Mouse (Mus musculus) neural tube, embryonic 11.5 days (tissue): ENCODE data around the gene Nav2. TPM values are rescaled to one million over a fixed set of nuclear protein-coding genes. Genes with fewer than 3 reads are reported as not detected.

ENCODE experiments used
- ATAC-seq: fragments of 200-750 bp; cut with Nextera tagmentation; 2 replicates; pipeline ENCODE4 v1.8.0; 2017; ENCODE audit warnings: moderate number of reproducible peaks, mild to moderate bottlenecking, moderate TSS enrichment, moderate library complexity; ENCODE audit not compliant: insufficient read depth, low FRiP score, low TSS enrichment
- DNase-seq: peaks from one replicate; pipeline ENCODE4 v3.0.0-alpha.2; 2015; ENCODE audit warnings: low spot score
- H3K27ac ChIP-seq: fragments of 300-500 bp; sonication (generic); 2 replicates; pipeline ENCODE4 v1.5.1; 2014; ENCODE audit warnings: low read depth, mild to moderate bottlenecking, low read length
- H3K27me3 ChIP-seq: fragments of 300-500 bp; sonication (generic); 2 replicates; pipeline ENCODE4 v1.6.1; 2014; ENCODE audit warnings: mild to moderate bottlenecking, low read length, mixed read lengths; ENCODE audit not compliant: control insufficient read depth, insufficient read depth
- H3K36me3 ChIP-seq: fragments of 300-500 bp; sonication (generic); 2 replicates; pipeline ENCODE4 v1.6.1; 2014; ENCODE audit warnings: mild to moderate bottlenecking, low read length, moderate library complexity, mixed read lengths; ENCODE audit not compliant: control insufficient read depth, insufficient read depth
- H3K4me1 ChIP-seq: fragments of 300-500 bp; sonication (generic); 2 replicates; pipeline ENCODE4 v1.6.1; 2014; ENCODE audit warnings: low read length, mixed read lengths; ENCODE audit not compliant: control insufficient read depth, insufficient read depth
- H3K4me2 ChIP-seq: fragments of 300-500 bp; sonication (generic); 2 replicates; pipeline ENCODE4 v1.6.1; 2014; ENCODE audit warnings: low read depth, mild to moderate bottlenecking, moderate library complexity
- H3K4me3 ChIP-seq: fragments of 300-500 bp; sonication (generic); 2 replicates; pipeline ENCODE4 v1.5.1; 2014; ENCODE audit warnings: low read depth, low read length
- H3K9ac ChIP-seq: fragments of 300-500 bp; sonication (generic); 2 replicates; pipeline ENCODE4 v1.6.1; 2014; ENCODE audit warnings: mild to moderate bottlenecking, low read length
- H3K9me3 ChIP-seq: fragments of 300-500 bp; sonication (generic); 2 replicates; pipeline ENCODE4 v1.6.1; 2016; ENCODE audit warnings: low read length; ENCODE audit not compliant: control insufficient read depth
- WGBS: fragments of 180-500 bp; shearing (Covaris S2); extraction: QIAGEN DNeasy Blood & Tissue Kit; methylation state at CpG from one replicate; pipeline ENCODE4 v1.1.7; 2014; 5-methylcytosine and 5-hydroxymethylcytosine counted together
- polyA plus RNA-seq: library from polyadenylated mRNA; unstranded; fragments of >200 nt; fragmentation: Nextera tagmentation; extraction: Ambion mirVana; gene quantifications from 2 replicates; pipeline ENCODE4 v1.2.1, GENCODE M21; 2014

Gene Nav2
- polyA plus RNA-seq, 1 experiment from 2014 or later: 19.2 TPM

DNA sequence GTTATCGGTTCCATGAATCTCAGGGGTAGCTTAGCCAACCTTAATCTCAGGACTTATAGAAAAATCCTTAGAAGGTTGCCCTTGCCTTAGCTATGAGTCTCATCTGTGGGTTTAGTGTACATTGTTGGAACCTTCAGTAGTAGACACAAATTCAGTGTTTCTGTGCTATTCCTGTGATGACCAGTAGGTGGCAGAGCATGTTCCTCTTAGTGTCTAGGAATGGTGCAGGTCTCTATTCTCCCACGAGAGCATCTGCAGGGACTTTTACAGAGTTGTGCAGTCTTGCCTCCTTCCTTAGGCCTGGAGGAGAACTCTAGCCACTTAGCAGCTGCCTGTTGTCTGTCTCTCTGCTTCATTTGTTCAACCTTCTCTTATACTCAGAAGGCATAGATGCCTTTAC, 490.8 kb downstream of the Nav2 start:
- no peaks in the 10 kb centered on the region for H3K36me3 ChIP-seq
- peak; percentile 57 for DNase-seq
- H3K4me2 ChIP-seq: no peak overlapping the region
- H3K9me3 ChIP-seq: no peaks in the 10 kb centered on the region
- no peak for ATAC-seq
- no peak overlapping the region for H3K4me3 ChIP-seq
- 40% methylated on average over 2 of the region's 2 CpGs for WGBS
- no peaks in the 10 kb centered on the region for H3K27me3 ChIP-seq
- no peak overlapping the region for H3K9ac ChIP-seq
- H3K4me1 ChIP-seq: no peaks in the 10 kb centered on the region
- no peak overlapping the region for H3K27ac ChIP-seq

DNA sequence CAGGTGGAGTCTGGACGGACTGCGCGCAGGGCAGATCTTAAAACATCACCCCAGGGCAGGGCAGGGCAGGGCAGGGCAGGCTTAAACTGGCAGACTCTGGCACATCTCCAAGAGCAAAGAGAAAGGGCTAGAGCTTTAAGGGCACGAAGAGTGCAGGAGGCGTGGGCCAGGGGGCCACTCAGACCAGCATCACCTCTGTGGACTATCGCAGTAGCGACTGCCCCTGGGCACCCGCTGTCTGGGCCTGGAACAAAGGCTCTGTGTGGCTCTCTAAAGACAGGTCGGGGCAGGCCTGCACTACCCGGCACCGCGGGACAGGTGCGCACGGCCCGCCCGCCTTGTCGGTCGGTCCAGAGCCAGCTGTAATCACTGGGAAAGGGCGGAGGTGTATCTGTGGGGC, 491.9 kb downstream of the Nav2 start:
- H3K4me1 ChIP-seq: no peaks in the 10 kb centered on the region
- WGBS: 92% methylated on average over 19 of the region's 19 CpGs
- no peak overlapping the region for H3K9ac ChIP-seq
- no peak overlapping the region for H3K4me2 ChIP-seq
- no peak for DNase-seq
- H3K4me3 ChIP-seq: no peak overlapping the region
- no peak for ATAC-seq
- no peaks in the 10 kb centered on the region for H3K36me3 ChIP-seq
- H3K9me3 ChIP-seq: no peaks in the 10 kb centered on the region
- no peaks in the 10 kb centered on the region for H3K27me3 ChIP-seq
- no peak overlapping the region for H3K27ac ChIP-seq

DNA sequence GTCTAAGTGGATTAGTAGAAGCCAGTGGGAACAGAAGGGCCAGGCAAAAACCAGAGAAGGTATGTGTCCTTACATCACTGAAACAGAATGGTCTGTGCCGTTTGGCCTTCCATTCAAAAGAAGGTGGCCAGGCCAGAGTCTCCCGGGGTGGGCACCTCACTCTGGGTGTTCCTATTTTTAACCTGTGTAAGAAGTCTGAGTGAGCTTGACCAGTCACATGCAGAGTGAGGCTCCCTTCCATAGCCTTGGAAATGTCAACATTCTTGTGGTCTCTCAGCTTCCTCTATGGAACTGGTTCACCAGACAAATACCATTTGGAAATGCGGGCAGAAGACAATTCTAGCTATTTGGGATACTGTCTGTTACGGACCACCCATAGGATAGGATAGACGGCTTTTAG, 494.0 kb downstream of the Nav2 start:
- Histone ChIP-seq H3K4me1 (no peaks in the 10 kb centered on the region), H3K27ac (no peak overlapping the region), H3K27me3 (no peaks in the 10 kb centered on the region), H3K4me3 (no peak overlapping the region), H3K4me2 (no peak overlapping the region), H3K36me3 (no peaks in the 10 kb centered on the region), H3K9me3 (no peaks in the 10 kb centered on the region), H3K9ac (no peak overlapping the region)
- 86% methylated on average over 5 of the region's 5 CpGs for WGBS
- ATAC-seq (no peak), DNase-seq (no peak)

DNA sequence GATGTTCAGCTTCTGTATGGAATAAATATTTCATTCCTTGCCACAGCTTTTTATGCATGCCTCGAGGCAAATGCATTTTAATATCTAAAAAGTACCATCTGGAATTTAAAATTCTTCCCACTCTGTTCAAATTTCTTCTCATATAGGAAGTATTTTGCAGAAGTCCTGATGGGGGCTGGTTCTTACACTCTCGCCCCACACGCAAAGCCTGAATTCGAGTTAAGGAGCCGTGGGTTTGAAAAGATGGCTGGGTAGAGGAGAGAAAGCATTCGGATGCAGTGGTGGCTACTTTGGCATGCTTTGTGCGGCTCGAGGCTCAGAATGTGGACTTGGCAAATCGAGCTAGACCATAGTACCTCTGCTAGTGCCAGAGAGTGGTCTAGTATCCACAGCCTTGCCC, 499.2 kb downstream of the Nav2 start:
- WGBS: 92% methylated on average over 9 of the region's 9 CpGs
- H3K9me3 ChIP-seq: no peaks in the 10 kb centered on the region
- ATAC-seq (no peak), DNase-seq (no peak)
- H3K36me3 ChIP-seq: no peaks in the 10 kb centered on the region
- no peak overlapping the region for H3K4me2 ChIP-seq
- no peak overlapping the region for H3K4me3 ChIP-seq
- no peak overlapping the region for H3K27ac ChIP-seq
- H3K27me3 ChIP-seq: no peaks in the 10 kb centered on the region
- no peaks in the 10 kb centered on the region for H3K4me1 ChIP-seq
- no peak overlapping the region for H3K9ac ChIP-seq

DNA sequence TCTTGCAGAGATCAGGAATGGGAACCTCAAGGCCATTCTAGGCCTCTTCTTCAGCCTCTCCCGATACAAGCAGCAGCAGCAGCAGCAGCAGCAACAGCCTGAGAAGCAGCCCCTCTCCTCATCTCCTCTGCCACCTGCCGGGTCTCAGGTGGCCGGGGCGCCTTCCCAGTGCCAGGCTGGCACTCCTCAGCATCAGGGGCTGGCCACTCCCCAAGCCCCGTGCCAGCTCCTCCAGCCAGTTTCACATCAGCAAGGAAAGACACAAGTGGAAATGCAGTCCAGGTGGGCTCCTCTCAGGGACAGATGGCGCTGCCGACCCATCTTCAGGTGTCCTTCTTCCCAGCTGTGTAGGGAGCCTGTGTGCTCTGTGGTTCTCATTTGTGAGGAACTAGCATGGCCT, 500.1 kb downstream of the Nav2 start:
- DNase-seq: no peak
- H3K27me3 ChIP-seq: no peaks in the 10 kb centered on the region

DNA sequence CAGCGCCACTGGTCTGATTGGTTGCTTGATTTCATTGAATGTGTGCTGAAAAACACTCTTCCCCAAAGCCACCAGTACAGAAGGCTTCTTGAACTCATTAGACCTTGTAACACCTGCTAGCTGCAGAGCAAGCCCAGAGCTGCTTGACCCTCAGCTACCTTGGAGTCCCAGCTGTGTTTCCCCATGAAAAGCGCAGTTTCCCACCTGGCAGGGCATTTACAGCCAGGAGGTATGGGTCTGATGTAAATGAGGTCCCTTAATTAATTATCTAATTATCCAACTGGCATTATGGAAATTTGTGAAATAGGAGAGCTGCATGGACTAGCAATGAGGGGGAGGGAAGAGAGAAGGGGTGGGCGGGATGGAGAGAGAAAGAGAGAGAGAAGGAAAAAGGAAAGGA, 500.7 kb downstream of the Nav2 start:
- no peak for ATAC-seq
- no peak overlapping the region for H3K9ac ChIP-seq
- no peak overlapping the region for H3K4me3 ChIP-seq
- no peaks in the 10 kb centered on the region for H3K4me1 ChIP-seq
- H3K27me3 ChIP-seq: no peaks in the 10 kb centered on the region
- H3K4me2 ChIP-seq: no peak overlapping the region
- DNase-seq: no peak
- H3K36me3 ChIP-seq: no peaks in the 10 kb centered on the region
- no peaks in the 10 kb centered on the region for H3K9me3 ChIP-seq
- H3K27ac ChIP-seq: no peak overlapping the region
- WGBS: 89% methylated on average over 3 of the region's 3 CpGs

More for the DNA sequence above, 500.1 kb downstream of the Nav2 start:
- H3K36me3 ChIP-seq: no peaks in the 10 kb centered on the region
- no peak overlapping the region for H3K9ac ChIP-seq
- no peak overlapping the region for H3K4me2 ChIP-seq
- no peak for ATAC-seq
- no peaks in the 10 kb centered on the region for H3K9me3 ChIP-seq
- no peak overlapping the region for H3K4me3 ChIP-seq
- WGBS: 92% methylated on average over 7 of the region's 7 CpGs
- no peak overlapping the region for H3K27ac ChIP-seq
- H3K4me1 ChIP-seq: no peaks in the 10 kb centered on the region

DNA sequence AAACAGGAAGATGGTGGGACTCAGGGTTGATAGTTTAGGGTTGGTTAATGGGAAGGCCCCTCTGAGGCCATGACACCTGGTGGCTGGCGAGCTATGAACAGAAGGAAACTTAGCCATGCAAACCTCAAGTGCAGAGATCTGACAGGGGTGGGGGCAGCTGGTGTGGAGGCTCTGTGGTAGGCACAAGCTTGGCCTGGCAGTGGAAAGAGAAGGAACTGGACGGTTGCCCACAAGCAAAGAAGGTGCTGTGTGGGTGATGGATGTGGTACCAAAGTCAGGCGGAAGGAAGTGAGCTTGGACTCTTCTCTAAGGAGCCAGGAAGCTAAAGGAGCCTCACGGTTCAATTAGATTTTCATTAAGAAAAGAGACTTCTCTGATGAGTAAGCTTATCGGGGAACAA, 501.7 kb downstream of the Nav2 start:
- ATAC-seq (no peak), DNase-seq (no peak)
- Histone ChIP-seq H3K9me3 (no peaks in the 10 kb centered on the region), H3K4me1 (no peaks in the 10 kb centered on the region), H3K27me3 (no peaks in the 10 kb centered on the region), H3K4me3 (no peak overlapping the region), H3K36me3 (no peaks in the 10 kb centered on the region), H3K27ac (no peak overlapping the region), H3K9ac (no peak overlapping the region), H3K4me2 (no peak overlapping the region)
- 87% methylated on average over 5 of the region's 5 CpGs for WGBS

DNA sequence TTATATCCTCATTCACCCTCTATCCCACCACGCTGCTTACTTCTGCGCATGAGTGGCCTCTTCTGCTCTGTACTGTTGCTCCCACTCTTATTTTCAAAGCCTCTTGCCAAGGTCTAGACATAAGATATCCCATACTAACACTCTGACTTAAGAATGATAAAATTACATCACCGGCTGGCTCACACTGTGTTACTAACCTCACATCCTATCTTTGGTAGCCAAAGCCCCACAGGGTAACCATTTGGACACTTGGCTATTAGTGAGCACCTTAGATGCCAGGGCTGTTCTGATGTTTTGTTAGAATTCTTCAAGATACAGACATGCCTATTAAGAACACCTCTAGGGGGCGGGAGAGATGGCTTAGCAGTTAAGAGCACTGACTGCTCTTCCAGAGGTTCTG, 502.4 kb downstream of the Nav2 start:
- H3K4me2 ChIP-seq: no peak overlapping the region
- DNase-seq (no peak), ATAC-seq (no peak)
- no peaks in the 10 kb centered on the region for H3K27me3 ChIP-seq
- H3K4me1 ChIP-seq: no peaks in the 10 kb centered on the region
- 94% methylated on average over 4 of the region's 4 CpGs for WGBS
- H3K27ac ChIP-seq: no peak overlapping the region
- no peak overlapping the region for H3K4me3 ChIP-seq
- H3K9ac ChIP-seq: no peak overlapping the region
- no peaks in the 10 kb centered on the region for H3K36me3 ChIP-seq
- no peaks in the 10 kb centered on the region for H3K9me3 ChIP-seq

DNA sequence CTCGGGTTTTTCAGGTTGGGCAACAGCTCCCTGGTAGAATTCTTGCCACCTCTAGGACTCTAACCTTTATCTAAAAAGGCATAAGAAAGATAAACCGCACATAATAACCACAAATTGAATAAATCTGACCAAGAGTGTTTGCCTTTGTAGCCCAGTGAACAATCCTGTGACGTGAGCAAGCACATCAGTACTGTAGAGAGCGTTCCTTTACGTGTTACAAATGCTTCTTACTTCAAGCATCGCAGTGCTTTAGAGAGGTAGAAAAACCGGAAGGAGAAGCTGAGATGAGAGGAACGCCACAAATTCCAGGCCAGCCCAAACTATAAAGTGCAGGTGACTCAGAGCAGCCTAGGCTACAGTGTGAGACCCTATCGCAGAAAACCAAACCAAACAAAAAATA, 503.3 kb downstream of the Nav2 start:
- 93% methylated on average over 9 of the region's 9 CpGs for WGBS

More for the DNA sequence above, 503.3 kb downstream of the Nav2 start:
- Histone ChIP-seq H3K4me2 (no peak overlapping the region), H3K9ac (no peak overlapping the region), H3K4me3 (no peak overlapping the region), H3K36me3 (no peaks in the 10 kb centered on the region), H3K4me1 (no peaks in the 10 kb centered on the region), H3K27ac (no peak overlapping the region), H3K9me3 (no peaks in the 10 kb centered on the region), H3K27me3 (no peaks in the 10 kb centered on the region)
- ATAC-seq (no peak), DNase-seq (no peak)
